Mouse (Mus musculus): ENCODE data around the gene Cacna1h.

DNA sequence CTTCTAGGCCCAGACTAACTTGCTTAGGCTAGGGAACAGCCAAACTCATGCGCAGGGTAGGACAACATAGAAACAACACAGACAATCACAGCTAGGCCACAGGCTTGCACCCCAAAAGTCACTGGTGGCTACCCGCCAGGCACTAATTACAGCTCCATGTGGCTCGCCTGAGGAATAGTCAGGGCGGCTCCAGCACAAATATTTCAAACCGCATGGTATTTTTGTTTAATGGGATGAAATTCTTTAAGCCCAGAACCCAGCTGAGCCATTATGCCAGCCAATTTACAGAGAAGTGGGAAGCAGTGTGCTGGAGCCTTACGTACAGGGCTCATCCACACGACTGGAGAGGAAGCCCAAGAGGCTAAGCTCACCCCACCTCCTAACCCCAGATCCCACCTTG, 24.0 kb downstream of the Cacna1h start:
- TF ChIP-seq POLR2A (IDR thresholded peaks at IDR 0.05; ENCODE audit: insufficient read depth, low read length) (no peak), CTCF (IDR thresholded peaks at IDR 0.05; ENCODE audit: low read depth, low read length) (no peak), EP300 (IDR thresholded peaks at IDR 0.05; ENCODE audit: insufficient read depth, low read depth, low read length) (no peak)

Data from ES-Bruce4 (cell line).